Mouse (Mus musculus): ENCODE data around the gene Tmem120b. TPM values are rescaled to one million over a fixed set of nuclear protein-coding genes. Genes with fewer than 3 reads are reported as not detected.

Tmem120b gene
- polyA plus RNA-seq, 1 experiment from 2014 or later: 26.1 TPM

GRCm38 (mm10) chr5:123166437-123166836 lies 98.2 kb downstream of the Tmem120b start:
- no peak for ATAC-seq (ENCODE audit: low read depth)
- 82% methylated on average over 10 of the region's 10 CpGs for WGBS (ENCODE audit: insufficient replicate concordance)

More at GRCm38 (mm10) chr5:123166437-123166836, 98.2 kb downstream of the Tmem120b start:
- peaks cover 43% of the 10 kb centered on the region for H3K36me3 ChIP-seq (ENCODE audit: control insufficient read depth, insufficient read depth)
- no peaks in the 10 kb centered on the region for H3K9me3 ChIP-seq (replicated peaks; ENCODE audit: control insufficient read depth, low read length)
- peaks cover 9% of the 10 kb centered on the region for H3K4me1 ChIP-seq (ENCODE audit: control insufficient read depth, low read depth, low read length)
- no peak overlapping the region for H3K4me2 ChIP-seq (ENCODE audit: low read depth, low read length)
- H3K27ac ChIP-seq (ENCODE audit: low read length): no peak overlapping the region
- no peak overlapping the region for H3K9ac ChIP-seq (ENCODE audit: low read depth, low read length)
- no peak overlapping the region for H3K4me3 ChIP-seq (ENCODE audit: low read depth, low read length)
- H3K27me3 ChIP-seq (ENCODE audit: control insufficient read depth, insufficient read depth, low read depth, low read length): no peaks in the 10 kb centered on the region

Other genes starting within 250 kb of the Tmem120b start
- 199 and 210 TPM in 2 replicates for gene Anapc5, start 247.1 kb upstream of the Tmem120b start, polyA plus RNA-seq (2015; fragmentation: Nextera tagmentation; extraction: Ambion mirVana)
- gene Rnf34, start 218.4 kb upstream of the Tmem120b start, polyA plus RNA-seq (2015; fragmentation: Nextera tagmentation; extraction: Ambion mirVana): 10.5 and 10.6 TPM in 2 replicates
- gene Kdm2b, start 78.6 kb upstream of the Tmem120b start, polyA plus RNA-seq (2015; fragmentation: Nextera tagmentation; extraction: Ambion mirVana): 14.4 and 15.3 TPM in 2 replicates
- gene Orai1, start 53.3 kb upstream of the Tmem120b start, polyA plus RNA-seq (2015; fragmentation: Nextera tagmentation; extraction: Ambion mirVana): 8.3 and 8.4 TPM in 2 replicates
- gene Morn3, start 21.4 kb upstream of the Tmem120b start, polyA plus RNA-seq (2015; fragmentation: Nextera tagmentation; extraction: Ambion mirVana): not detected in 2 replicates
- 1.7 and 2.3 TPM in 2 replicates for gene Rhof, start 64.3 kb downstream of the Tmem120b start, polyA plus RNA-seq (2015; fragmentation: Nextera tagmentation; extraction: Ambion mirVana)
- 3.5 and 4.1 TPM in 2 replicates for gene Setd1b, start 73.8 kb downstream of the Tmem120b start, polyA plus RNA-seq (2015; fragmentation: Nextera tagmentation; extraction: Ambion mirVana)
- gene Psmd9, start 101.0 kb downstream of the Tmem120b start, polyA plus RNA-seq (2015; fragmentation: Nextera tagmentation; extraction: Ambion mirVana): 63.8 and 73.2 TPM in 2 replicates
- 110 and 129 TPM in 2 replicates for gene Hpd, start 114.3 kb downstream of the Tmem120b start, polyA plus RNA-seq (2015; fragmentation: Nextera tagmentation; extraction: Ambion mirVana)
- 0.08 and 0.11 TPM in 2 replicates for gene Wdr66, start 183.7 kb downstream of the Tmem120b start, polyA plus RNA-seq (2015; fragmentation: Nextera tagmentation; extraction: Ambion mirVana)